Mouse (Mus musculus) induced T-regulatory cell, adult 2 months (primary cell): Measurements from ENCODE around the gene Gm49416.

Experiments
- DNase-seq: peaks from one replicate; pipeline ENCODE4 v3.0.0-alpha.2; 2012; ENCODE audit warnings: low read depth

Gm49416 gene

DNA sequence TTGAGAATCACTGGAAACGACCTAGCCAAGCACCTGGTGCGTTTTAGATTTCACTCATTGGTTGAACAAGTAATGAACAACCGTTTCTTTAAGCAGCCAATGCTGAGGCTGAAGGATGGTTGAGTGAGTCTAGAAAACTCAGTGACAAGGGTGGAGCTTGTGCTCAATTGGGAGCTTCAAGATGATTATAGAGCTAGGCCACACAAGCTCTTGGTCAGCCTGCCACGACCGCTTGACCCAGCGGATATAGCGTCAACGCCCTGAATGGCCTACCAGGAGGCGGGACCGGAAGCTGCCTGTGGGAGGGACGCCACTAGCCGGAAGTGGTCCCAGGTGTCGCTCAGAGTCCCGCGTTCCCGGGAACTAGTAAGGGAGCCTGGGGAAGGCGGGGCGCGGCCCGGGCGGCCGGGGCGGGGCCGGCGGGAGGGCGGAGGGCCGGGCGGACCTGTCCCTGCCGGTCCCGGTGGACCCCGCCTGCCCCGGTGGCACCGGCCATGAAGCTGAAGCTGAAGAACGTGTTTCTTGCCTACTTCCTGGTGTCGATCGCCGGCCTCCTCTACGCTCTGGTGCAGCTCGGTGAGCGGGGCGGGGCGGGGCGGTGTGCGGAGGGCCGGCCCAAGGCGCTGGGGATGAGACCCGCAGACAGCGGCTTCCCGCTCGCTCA is 31.5 kb downstream of the Gm49416 start, which contains the start of gene B3gat3:
B3gat3 (plus strand) TSS at position 302 of the 664 bp plus-strand sequence.
- DNase-seq, result peak; percentile 91

DNA sequence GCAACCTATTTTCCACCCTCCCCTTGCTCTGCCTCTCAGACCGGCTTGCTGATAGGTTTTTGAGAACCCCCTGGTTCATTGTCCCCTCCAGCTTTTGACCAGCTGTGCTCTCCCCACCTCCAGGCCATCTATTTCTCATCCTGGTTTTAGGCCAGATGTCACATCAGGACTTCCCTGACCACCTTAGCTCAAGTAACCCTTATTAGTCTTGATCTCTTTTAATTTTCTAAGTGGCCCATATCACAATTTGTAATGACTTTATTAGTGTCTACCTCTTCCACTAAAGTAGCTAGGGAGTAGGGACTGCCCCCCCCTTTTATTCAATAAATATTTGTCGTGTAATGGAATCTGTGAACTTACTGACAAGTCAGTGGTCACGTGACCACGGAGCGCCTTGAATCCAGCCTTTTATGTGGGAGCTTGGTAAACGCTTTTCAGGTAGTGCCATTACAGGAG is 32.1 kb downstream of the Gm49416 start:
- DNase-seq, result peak; percentile 85

DNA sequence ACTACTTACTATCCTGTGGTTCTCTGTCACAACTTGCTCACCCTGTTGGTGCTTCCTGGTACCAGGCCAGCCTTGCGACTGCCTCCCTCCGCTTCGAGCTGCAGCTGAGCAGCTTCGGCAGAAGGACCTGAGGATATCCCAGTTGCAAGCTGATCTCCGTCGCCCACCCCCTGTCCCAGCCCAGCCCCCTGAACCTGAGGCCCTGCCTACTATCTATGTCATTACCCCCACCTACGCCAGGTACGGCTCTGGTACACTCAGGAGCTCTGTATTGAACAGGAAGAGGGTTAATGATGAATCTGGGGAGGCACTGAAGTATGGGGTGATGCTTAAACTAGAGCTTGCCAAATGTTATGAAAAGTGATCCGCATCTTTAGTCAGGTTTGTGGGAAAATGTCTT is 33.0 kb downstream of the Gm49416 start:
- peak; percentile 53 for DNase-seq

DNA sequence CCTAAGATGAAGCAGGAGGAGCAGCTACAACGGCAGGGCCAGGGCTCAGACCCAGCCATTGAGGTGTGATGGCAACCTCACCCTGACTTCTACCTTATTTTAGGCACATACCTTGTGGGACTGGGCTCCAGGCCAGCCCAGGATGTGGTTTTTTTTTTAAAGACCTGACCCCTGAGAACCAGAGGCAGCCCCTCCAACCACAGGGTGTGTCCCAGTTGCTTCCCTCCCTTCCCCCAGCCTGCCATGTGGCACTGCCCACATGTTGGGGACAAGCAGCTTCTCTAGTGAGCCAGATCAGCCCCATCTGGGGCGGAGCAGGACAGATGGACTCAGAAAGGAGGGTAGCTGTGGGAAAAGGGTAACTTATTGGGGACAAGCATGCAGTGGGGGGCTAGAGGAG is 38.0 kb downstream of the Gm49416 start:
- peak; percentile 63 for DNase-seq

DNA sequence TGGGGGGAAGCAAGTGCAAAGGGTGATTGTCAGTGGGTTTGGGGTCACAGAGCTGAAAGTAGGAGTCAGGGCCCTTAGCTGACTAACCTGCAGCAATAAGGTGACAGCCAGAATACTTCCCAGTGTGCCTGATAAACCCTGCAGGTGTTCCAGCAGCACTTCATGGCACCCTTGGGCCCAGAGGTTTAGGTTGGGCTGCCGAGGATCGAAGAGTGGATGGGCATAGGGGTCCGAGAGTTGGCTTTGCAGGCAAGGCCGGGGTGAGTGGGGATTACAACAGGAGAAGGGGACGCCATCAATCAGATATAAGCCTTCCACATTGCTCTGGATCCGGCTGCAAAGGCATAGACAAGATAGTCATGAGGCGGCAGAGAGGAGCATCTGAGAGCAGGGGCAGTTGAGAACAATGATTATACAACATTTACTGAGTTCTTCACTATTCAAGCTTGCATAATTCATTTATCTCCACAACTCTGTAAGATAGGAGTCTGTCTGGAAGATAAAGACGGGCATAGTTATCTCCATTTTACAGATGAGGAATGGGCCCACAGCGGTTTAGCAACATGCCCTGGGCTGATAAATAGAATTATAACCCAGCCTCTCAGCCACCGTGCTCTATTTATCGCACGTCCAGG is 39.3 kb downstream of the Gm49416 start:
- DNase-seq, result no peak

DNA sequence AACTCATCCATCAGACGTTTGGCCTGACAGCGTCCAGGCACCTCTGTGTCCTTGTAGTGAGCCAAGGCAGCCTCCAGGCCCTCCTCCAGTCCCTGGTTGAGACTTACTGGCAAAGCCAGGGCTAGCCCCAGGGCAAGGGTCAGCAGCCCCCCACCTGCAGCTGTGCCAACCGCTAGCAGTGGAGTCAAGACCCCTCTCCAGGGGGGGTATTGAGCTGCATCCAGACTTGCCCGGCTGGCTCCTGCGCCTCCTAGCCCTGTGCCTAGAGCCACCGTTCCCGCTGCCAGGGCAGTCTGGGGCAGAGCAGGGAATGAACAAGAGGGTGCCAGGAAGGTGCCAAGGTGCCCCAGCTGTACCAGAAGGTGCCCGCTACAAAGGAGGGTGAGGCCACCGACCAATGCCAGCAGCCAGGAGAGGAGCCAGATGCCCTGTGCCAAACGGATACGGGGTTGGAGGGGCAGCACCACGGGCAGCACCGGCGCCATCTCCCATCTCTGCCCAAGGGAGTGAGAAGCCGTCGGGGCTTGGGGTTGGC is 40.0 kb downstream of the Gm49416 start:
- no peak for DNase-seq

DNA sequence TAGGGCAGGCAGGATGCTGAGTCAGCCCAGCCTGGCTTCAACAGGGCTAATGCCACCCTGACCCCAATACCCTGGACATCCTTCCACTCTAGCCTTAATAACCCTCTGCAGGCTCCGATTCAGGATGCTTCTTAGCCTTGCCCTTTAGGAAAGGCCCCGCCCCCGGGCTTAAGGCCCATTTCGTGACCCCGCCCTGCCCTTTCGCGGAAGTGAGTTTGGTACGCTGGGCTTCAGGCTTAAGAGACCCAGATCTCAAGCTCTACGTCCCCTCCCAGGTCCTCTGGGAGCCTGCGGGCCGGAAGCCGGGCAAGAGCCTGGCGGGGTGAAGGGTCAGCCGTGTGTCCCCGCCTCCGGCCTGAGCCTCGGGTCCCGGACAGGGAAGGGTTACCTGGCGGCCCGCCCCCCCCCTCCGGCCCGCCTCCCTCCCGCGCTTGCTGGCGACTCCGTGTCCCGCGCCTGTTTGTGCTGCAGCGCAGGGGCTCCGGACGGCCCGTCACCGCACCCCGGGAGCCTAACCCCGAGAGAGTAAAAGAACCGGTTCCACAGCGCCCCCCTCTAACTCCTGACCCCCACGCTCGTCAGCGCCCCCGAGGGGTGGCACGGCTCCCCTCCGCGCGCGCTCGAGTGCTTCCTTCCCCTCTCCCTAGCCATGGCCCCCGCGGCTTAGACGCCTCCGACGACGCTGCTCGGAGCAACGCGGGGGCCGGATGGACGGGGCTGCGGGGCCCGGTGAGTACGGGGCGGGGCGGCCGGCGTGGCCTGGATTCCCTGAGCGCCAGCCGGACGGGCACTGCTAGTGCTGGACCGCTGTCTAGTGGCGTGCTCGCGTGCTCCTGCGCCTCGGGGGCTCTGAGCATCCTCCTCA is 40.7 kb downstream of the Gm49416 start, which contains the start of the genes Rom1 and Eml3:
Rom1 (minus strand) TSS at position 133 of the 865 bp plus-strand sequence.
Eml3 (plus strand) TSS at position 329 of the 865 bp plus-strand sequence.
- peak; percentile 93 for DNase-seq

DNA sequence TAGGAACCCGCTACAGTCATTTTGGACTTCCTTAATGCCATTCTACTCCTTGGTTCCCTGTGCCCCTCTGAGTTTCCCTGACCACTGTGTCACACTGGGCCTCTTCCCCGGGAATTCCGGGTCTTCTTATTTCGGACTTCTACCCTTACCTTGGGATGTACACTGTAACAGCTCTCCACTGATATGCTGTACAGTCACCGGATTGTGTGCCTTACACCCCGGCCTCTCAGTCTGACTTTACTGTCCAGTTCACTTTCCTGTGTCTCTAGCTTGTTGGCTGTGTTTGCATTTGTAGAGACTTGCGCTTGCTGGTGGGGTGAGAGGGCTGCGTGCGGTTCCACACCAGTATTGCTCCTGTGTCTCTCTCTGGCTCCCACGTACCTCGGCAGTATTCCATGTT is 41.4 kb downstream of the Gm49416 start:
- DNase-seq, result no peak

DNA sequence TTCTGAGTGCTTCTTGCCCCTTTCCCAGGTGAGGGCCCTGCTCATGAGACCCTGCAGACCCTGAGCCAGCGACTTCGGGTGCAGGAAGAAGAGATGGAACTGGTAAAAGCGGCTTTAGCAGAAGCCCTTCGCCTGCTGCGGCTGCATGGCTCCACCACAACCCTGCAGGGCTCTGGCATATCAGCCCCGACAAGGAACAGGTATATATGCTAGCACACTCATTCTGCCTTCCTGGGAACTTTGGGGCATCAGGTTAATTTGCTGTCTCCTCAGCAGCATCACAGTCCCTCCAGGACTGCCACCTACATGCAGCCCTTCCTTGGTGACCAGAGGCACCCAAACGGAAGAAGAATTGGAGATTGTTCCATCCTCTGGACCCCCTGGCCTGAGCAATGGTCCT is 42.0 kb downstream of the Gm49416 start:
- DNase-seq, result no peak

DNA sequence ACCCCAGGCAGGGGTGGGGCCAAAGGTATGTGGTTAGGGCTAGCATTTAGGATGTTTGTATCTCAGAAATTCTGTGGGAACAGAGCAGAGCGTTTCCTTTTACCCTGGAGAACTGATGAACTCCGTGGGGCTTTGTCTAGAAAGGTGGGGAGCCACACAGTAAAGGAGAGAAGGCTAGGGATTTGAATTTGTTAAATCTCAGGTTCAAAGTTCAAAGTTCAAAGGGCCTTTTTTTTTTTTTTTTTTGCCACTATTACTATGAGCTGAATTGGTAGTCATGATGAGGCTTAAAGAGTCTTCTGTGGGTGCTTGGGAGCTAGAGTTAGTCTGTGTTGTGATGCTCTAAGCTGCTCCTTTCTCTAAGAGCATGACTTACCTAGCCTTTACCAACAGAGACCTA is 48.0 kb downstream of the Gm49416 start:
- DNase-seq, result no peak

DNA sequence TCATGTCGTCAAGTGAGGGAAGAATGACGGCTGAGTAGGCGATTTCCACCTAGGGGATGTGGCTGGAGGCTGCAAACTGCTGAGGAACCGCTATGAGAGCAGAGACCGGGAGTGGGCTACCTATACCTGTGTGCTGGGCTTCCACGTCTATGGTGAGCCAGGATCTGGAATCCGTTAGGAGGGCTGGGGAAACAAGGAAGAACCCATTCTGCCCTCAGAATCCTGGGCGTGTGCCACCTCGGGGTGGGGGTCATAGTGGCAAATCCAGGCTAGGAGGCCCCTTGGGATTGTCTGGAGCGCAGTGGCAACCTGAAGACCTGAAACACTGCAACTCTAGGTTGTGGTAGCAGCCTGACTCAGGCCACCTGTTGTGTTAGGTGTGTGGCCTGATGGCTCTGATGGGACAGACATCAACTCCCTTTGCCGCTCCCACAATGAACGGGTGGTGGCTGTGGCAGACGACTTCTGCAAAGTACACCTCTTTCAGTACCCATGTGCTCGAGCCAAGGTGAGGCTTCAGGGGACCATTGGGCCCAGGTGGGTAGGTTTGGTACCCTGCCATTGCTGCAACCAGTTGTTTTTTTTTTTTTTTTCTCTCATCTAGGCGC is 51.9 kb downstream of the Gm49416 start:
- DNase-seq, result no peak

DNA sequence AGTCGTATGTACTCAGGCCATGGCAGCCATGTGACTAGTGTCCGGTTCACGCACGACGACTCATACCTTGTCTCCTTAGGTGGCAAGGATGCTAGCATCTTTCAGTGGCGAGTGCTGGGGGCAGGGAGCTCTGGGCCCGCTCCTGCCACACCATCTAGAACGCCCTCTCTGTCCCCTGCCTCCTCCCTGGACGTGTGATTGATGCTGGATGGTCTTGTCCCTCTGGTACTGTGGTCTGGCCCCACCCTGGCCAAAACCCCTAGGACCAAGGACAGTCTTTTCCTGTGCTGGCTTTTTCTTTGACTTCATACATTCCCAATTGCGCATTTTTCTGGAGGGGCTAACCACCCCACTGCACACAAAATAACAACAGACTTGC is 52.4 kb downstream of the Gm49416 start:
- no peak for DNase-seq

DNA sequence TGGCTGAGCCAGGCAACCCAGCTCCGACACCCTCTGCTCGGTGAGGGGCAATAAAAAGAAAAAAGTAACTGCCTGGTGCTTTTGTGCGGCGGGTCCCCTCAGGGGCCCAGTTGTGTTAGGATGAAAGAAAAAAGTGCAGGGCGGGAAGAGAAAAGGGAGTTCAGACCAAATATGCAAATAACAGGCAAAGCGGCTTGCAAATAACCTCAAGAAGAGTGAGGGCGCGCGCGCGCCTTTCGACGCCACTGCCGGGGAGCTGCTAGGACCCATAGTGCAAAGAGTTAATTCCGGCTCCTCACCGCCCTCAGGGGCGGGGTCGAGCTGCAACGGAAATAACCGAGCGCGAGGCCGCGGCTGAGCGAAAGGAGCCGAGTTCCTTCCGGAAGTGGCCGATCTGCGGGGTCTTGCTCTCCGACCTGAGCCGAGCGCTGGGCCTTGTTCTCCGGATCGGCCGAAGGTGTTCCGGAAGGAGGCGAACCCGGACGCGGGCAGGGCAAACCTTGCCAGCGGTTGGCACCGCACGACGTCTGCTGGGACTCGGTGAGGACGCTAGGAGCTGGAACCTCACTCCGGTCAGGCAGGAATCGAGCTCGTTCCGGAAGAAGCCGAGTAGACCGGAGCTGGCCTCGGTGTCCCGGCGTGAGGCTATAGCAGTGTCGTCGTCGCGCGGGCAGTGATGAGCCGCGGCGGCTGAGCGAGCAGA is 52.9 kb downstream of the Gm49416 start, which contains the start of gene Mta2:
Mta2 (plus strand) TSS at position 361 of the 703 bp plus-strand sequence.
- DNase-seq, result peak; percentile 98

DNA sequence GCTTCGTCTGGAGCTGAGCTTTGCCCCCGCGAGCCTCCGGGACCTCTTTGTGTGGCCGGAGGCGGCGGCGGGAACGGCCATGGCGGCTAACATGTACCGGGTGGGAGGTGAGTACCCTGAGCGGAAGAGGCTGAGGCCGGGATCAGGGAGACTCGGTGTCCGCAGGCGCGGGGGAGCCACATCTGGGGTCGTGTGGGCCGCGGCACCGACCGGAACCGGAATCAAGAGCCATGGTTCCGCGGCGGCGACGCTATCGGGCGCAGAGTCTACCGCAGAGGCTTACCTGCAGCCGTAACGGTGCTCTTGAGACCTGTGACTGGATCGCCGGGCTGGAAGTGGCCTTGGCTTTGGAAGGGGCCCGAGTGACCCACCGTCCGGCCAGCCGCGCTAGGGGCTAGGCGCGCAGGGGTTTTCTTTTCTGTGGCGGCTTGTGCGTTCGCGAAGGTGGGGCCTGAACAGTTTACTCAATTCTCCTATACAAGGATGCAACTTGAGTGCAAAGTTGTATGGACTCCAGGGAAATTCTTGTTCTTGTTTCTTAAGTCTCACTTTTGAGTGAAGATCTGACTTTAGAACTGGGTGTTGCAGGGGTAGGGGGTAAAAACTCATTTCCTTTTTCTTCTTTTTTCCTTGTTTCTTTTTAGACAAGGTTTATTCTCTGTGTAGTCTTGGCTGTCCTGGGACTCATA is 53.7 kb downstream of the Gm49416 start:
- DNase-seq, result peak; percentile 85

DNA sequence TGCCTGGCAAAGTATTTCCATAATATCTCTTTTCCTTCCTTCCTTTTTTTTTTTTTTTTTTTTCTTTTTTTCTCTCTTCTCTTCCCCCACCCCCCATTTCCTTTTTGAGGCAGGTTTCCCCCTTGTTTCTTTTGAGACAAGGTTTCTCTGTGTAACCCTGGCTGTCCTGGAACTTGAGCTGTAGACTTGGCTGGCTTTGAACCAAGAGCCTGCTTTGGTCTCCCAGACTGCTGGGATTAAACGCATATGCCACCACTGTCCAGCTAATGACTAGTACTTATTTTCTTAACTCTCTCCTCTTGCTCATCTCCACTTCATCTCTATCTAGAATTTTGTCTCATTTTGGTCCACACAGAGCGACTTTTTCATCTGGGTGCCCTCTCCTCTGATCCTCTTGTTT is 54.3 kb downstream of the Gm49416 start:
- peak; percentile 38 for DNase-seq

DNA sequence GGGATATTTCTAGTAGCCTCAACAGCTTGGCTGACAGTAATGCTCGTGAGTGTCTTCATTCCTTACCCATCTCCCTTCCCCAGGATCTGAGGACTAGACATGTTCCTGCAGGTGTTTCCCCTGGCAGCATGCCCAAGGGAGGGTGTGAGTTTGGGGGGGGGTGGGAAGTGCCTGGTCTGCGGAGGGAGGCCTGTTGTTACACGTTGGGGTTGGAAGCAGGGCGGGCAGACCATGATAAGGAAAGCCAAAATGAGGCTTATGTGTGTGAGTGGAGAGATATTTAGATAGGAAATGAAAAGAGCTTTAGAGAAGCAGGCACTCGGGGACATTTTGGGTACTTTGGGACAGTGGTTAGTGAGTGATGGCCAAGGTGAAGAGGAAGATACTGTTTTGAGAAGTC is 55.3 kb downstream of the Gm49416 start:
- DNase-seq, result no peak

DNA sequence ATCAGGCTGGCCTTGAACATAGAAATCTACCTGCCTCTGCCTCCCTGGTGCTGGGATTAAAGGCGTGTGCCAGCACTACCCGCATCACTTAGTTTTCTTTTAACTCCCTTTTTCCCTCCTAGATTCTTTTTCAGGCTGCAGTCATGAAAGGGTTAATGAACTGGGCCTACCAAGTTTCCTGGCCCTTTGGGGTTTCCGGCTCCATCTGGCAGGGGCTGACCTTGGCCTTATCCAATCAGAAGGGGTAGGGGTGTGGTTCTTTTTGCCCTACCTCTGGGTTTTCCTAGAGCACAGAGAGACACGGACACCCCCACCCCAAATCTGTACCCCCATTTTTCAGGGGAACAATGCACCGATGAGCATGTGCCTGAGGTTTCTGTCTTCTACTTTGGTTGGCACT is 56.0 kb downstream of the Gm49416 start:
- peak; percentile 82 for DNase-seq
